Mouse (Mus musculus) spleen, adult 2 months (tissue): Measurements from ENCODE around the gene Mia. TPM values are rescaled to one million over a fixed set of nuclear protein-coding genes. Genes with fewer than 3 reads are reported as not detected.

Source experiments
- DNase-seq, 2 experiments: peaks; one replicate each; pipeline versions ENCODE4 v3.0.0 to v3.0.0-alpha.2; 2012 to 2021; ENCODE audit warnings: low spot score in 2 of 2, low read depth in 1 of 2
- H3K27ac ChIP-seq: fragments of 200-500 bp; 2 replicates; pipeline ENCODE4 v1.5.1; 2012; ENCODE audit warnings: low read length, inconsistent platforms; ENCODE audit not compliant: insufficient read depth
- H3K27me3 ChIP-seq: fragments of 200-500 bp; 2 replicates; pipeline ENCODE4 v1.6.1; 2012; ENCODE audit warnings: mild to moderate bottlenecking, moderate library complexity, low read length, inconsistent platforms; ENCODE audit not compliant: control insufficient read depth, insufficient read depth
- H3K36me3 ChIP-seq: fragments of 200-500 bp; 2 replicates; pipeline ENCODE4 v1.6.1; 2012; ENCODE audit warnings: mild to moderate bottlenecking, low read length, inconsistent platforms; ENCODE audit not compliant: control insufficient read depth, insufficient read depth
- H3K4me1 ChIP-seq: fragments of 200-500 bp; 2 replicates; pipeline ENCODE4 v1.6.1; 2011; ENCODE audit warnings: inconsistent platforms; ENCODE audit not compliant: control insufficient read depth, insufficient read depth, insufficient read length
- H3K4me3 ChIP-seq: fragments of 200-500 bp; 2 replicates; pipeline ENCODE4 v1.5.1; 2011; ENCODE audit warnings: mild to moderate bottlenecking, inconsistent platforms; ENCODE audit not compliant: insufficient read depth, insufficient read length; ENCODE audit errors: extremely low read depth
- CTCF ChIP-seq: fragments of 200-500 bp; IDR thresholded peaks from 2 replicates; pipeline ENCODE4 v1.5.1; 2011; ENCODE audit warnings: mild to moderate bottlenecking, inconsistent platforms; ENCODE audit not compliant: insufficient read depth, insufficient read length, insufficient replicate concordance; ENCODE audit errors: extremely low read depth
- POLR2A ChIP-seq: fragments of 200-500 bp; IDR thresholded peaks from 2 replicates; pipeline ENCODE4 v1.6.1; 2011; ENCODE audit warnings: low read depth, low read length, inconsistent platforms
- WGBS: fragments of 180-500 bp; shearing (Covaris S2); methylation state at CpG from one replicate; pipeline ENCODE4 v1.1.7; 2018; 5-methylcytosine and 5-hydroxymethylcytosine counted together
- polyA plus RNA-seq: library from polyadenylated mRNA; depleted of rRNA; stranded (reverse); fragments of >200 nt; gene quantifications from 2 replicates; pipeline ENCODE4 v1.2.3, GENCODE M21; 2012

Gene Mia
- polyA plus RNA-seq, 1 experiment, result 1.0 TPM

DNA sequence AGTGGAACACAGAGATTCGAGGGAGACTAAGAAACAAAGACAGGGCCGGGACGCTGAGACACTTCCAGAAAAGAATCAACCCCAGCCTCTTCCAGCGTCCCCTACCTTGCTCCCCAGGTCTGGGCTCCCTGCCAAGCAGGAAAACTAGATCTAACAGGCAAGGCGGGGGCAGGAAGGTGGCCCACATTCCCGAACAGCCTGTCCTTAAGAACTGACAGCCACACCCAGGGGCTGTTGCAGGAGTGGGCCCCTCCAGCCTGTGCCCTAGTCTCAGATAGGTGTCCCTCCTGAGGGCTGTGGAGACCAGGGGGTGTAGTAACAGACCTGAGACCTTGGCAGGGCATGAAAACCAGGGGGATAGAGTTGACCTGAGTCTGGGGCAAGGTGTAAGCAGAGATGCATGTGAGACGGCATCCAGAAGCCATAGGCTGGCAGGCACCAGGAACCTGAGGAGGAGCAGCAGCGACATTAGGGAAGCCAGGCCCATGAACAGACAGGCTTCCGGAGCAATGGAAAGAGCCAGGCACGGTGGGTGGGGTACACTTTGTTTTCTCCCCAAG, 27.7 kb downstream of the Mia start, which contains the start of gene Cyp2t4:
Cyp2t4 (plus strand) TSS at position 510 of the 560 bp plus-strand sequence.
- 68% methylated on average over 10 of the region's 10 CpGs for WGBS
- Histone ChIP-seq H3K4me1 (no peaks in the 10 kb centered on the region), H3K4me3 (no peak within 1 kb of the TSS), H3K27ac (no peak within 1 kb of the TSS), H3K36me3 (peaks cover 6% of the 10 kb centered on the region), H3K27me3 (no peaks in the 10 kb centered on the region)
- TF ChIP-seq POLR2A (no peak), CTCF (no peak)
- DNase-seq, result no peak

DNA sequence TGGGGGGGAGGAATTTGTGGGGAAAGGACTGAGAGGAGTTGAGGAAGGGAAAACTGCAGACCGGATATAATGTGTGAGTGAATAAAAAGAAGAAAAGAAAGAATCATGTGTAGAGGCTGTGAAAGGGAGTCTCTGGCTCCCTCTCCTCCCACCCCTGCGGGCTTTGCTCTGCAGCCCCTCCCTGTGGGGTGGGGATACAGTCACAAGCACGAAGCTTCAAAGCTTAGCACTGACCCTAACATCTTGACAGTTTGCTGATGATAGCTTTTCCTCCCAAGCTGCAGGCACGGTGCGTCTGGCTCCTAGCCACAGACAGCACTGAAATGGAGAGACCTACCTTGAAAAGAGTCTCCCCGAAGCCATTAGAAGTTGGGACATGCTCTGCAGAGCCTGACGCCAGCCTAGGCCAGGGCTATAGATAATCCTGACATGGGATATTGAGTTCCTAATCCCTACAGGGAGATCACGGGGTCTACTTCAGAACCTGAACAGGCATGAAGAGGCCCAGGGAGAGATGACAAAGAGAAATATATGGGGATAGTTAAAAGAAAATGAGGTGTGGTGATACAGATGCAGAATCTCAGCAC, 44.5 kb downstream of the Mia start:
- 57% methylated on average over 8 of the region's 8 CpGs for WGBS
- H3K27ac ChIP-seq, result no peak overlapping the region
- no peak for TF ChIP-seq CTCF
- no peak for TF ChIP-seq POLR2A
- no peak for DNase-seq
- no peak overlapping the region for H3K4me3 ChIP-seq
- no peaks in the 10 kb centered on the region for H3K4me1 ChIP-seq
- H3K36me3 ChIP-seq, result no peaks in the 10 kb centered on the region
- H3K27me3 ChIP-seq, result no peaks in the 10 kb centered on the region

DNA sequence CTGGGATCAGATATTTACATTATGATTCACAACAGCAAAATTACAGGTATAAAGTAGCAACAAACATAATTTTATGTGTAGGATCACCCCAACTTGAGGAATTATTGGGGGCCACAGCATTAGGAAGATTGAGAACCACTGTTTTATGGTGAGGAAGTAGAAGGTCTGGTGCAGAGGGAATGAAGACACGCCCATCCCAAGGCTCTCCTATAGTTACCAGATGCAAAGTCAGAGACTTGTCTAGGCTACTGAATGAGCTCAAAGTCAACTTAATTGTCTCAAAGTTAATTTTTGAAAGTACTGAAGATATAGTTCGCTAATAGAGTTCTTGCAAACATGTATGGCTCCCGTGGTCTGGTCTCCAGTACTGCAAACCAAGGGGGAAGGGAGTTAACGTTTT, 47.2 kb downstream of the Mia start:
- DNase-seq, result no peak
- WGBS, result 85% methylated on average over 4 of the region's 4 CpGs
- Histone ChIP-seq H3K4me3 (no peak overlapping the region), H3K4me1 (no peaks in the 10 kb centered on the region), H3K36me3 (no peaks in the 10 kb centered on the region), H3K27ac (no peak overlapping the region), H3K27me3 (no peaks in the 10 kb centered on the region)
- no peak for TF ChIP-seq CTCF
- no peak for TF ChIP-seq POLR2A

DNA sequence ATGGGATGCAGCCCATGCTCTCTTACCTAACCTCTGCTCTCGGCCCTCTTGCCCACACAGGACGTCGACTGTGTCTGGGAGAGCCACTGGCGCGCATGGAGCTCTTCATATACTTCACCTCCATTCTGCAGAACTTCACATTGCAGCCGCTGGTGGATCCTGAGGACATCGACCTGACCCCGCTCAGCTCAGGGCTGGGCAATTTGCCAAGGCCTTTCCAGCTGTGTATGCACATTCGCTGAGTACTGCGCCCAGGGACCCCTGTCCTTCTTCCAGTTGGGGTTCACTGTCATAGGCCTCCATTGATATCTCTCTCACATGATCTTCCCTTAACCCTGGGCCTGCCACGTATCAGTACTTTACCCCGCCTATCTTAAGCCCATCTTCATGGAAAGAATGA, 47.8 kb downstream of the Mia start:
- Histone ChIP-seq H3K27me3 (no peaks in the 10 kb centered on the region), H3K27ac (no peak overlapping the region), H3K4me1 (no peaks in the 10 kb centered on the region), H3K4me3 (no peak overlapping the region), H3K36me3 (no peaks in the 10 kb centered on the region)
- no peak for DNase-seq
- 68% methylated on average over 12 of the region's 12 CpGs for WGBS
- TF ChIP-seq CTCF, result no peak
- no peak for TF ChIP-seq POLR2A

DNA sequence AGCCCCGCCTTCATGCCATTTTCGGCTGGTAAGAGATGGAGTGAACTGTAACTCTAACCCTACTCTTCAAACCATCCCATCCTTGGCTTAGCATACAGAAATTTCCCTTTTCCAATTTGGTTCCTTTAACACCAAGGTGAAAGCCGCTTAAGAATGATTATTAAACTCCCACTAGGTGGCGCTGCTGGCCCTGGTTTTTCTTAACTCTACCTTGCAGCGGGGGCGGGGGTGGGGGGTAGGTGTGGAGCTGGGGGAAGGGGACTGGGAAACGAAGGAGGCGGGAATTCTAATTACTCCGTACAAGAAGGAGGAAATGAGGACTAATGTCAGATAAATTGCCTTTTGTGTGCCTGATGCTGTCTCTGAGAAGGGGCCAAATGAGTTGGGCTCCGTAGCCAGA, 48.4 kb downstream of the Mia start:
- Histone ChIP-seq H3K36me3 (no peaks in the 10 kb centered on the region), H3K4me1 (no peaks in the 10 kb centered on the region), H3K27me3 (no peaks in the 10 kb centered on the region), H3K4me3 (no peak overlapping the region), H3K27ac (no peak overlapping the region)
- WGBS, result 20% methylated on average over 10 of the region's 10 CpGs
- DNase-seq, result no peak
- TF ChIP-seq CTCF (peak; percentile 21; the same call in 1 of the 2 replicates), POLR2A (no peak)

DNA sequence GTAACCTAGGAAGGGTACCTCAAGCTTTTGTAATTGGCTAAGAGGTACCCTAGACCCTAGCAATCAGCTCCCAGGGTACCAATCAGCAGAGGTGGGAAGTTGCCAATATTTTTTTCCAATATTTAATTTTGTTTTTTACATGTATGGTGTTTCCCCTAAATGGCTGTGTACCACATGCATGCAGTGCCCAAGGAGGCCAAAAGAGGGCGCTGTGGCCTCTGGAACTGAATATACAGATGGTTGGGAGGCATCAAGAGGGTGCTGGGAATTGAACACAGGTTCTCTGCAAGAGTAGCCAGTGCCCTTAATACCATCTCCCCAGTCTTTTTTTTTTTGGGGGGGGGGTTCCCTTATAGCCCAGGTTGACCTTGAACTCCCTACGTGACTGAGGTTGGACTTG, 49.6 kb downstream of the Mia start:
- no peak for DNase-seq
- H3K27ac ChIP-seq, result no peak overlapping the region
- no peaks in the 10 kb centered on the region for H3K36me3 ChIP-seq
- H3K4me1 ChIP-seq, result no peaks in the 10 kb centered on the region
- TF ChIP-seq POLR2A (no peak), CTCF (no peak)
- WGBS, result 52% methylated on average over 2 of the region's 2 CpGs
- H3K27me3 ChIP-seq, result no peaks in the 10 kb centered on the region
- no peak overlapping the region for H3K4me3 ChIP-seq

DNA sequence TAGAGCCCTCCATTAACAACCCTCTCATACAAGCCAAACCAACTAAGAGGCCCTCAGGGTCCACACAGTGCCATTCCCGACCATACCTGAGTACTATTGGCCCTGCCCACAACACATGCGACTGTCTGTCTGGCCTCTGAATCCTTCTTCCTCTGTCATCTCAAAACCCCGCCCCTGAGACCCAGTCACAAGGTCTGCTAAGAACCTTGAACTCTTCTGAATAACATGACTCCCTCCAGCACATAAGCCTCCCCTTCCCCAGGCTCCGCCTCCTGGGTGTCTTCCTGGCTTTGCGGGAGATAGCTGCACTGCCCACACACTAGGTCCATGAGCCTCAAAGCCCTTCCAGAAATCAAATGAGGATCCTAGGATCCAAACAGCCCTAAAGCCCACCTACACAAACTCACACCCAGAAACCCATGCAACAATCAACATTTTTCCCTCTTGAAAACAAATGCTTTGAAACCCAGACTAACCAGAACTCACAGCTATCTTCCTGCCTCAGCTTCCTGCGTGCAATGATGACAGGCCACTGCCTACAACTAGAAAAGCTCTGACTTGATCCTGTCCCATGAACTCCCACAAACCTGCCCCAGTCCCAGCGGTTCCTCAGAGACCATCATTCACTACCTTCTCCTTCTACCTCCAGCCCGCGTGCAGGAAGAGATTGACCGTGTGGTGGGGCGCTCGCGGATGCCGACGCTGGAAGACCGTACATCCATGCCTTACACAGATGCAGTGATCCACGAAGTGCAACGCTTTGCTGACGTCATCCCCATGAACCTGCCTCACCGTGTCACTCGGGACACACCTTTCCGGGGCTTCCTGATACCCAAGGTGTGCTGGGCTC, 50.2 kb downstream of the Mia start:
- no peaks in the 10 kb centered on the region for H3K36me3 ChIP-seq
- no peak for DNase-seq
- no peaks in the 10 kb centered on the region for H3K4me1 ChIP-seq
- no peak overlapping the region for H3K4me3 ChIP-seq
- WGBS, result 87% methylated on average over 22 of the region's 22 CpGs
- no peak overlapping the region for H3K27ac ChIP-seq
- TF ChIP-seq POLR2A (no peak), CTCF (no peak)
- no peaks in the 10 kb centered on the region for H3K27me3 ChIP-seq
